Mouse (Mus musculus) c-Kit-positive CD71-positive TER-119-positive erythroid progenitor cells, embryonic 14.5 days (primary cell): ENCODE measurements around the gene Mettl15.
"Not testable (repeated sequence)": the region's sequence is repeated elsewhere in the genome, so short reads cannot be mapped to it uniquely, and the experiment has no call there.

Experiments used
- DNase-seq: peaks from one replicate; pipeline ENCODE4 v3.0.0-alpha.2; 2013; ENCODE audit warnings: low spot score

Gene Mettl15

DNA sequence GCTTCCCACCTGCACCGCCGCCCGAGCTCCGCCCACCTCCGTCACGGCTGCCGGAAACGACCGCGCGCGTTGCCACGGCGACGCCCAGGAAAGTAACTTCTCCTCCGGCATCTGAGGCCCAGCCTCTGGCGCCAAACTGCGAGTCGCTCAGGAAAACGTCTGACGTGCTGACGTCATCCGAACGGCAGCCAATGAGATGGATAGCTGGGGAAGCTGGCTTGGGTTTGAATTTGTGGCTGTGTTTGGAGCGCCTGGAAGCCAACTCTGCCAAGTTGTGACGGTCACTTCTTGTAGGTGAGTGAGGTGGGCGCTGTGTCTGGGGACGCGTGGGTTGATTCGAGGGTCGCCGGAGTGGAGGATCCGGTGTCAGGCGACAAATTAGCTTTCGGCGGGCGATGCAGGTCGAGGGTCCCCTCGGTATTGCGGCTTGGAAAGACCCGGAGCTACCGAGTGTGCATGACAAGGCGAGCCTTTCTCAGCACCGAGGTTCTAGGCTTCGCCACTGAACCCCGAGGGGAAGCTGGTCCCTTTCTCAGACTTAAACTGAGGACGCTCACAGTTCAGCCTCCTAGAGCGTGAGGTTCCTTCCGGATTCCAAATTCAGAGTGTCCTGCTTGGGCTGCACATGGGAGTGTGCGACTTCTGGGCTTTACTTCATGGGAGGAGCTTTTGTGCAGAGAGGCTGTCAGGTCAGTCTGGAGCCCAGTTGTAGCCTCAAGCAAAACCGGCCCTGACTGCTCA lies at the start of gene Mettl15, which contains the start of gene Kif18a:
Gene Mettl15 (minus strand): TSS at position 149 of the 741 bp plus-strand sequence.
Gene Kif18a (plus strand): TSS at position 139 of the 741 bp plus-strand sequence.
- peak; percentile 97 for DNase-seq

DNA sequence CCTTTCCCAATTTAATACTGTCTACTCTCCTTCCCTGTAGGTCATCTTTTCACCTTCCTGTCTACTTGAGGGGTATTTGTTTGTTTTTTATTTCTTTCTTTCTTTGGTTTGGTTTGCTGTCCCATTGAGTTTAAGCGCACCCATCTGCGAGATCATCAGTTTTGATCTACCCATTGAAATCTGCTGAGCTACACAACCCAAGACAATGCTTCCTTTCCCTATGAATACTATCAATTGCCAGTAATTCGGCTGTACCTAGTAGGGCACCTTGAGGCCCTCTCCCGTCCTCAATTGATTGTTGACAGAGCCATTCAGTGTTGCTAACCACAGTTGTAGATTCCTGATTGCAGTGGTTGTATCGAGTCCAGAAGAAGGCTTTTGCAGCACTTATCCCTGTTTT lies 30.8 kb upstream of the Mettl15 start:
- no peak for DNase-seq

- no peak for DNase-seq
Observed at GRCm38 (mm10) chr2:109303638-109304037, 23.1 kb upstream of the Mettl15 start.

- no peak for DNase-seq
Observed at GRCm38 (mm10) chr2:109302234-109302633, 21.7 kb upstream of the Mettl15 start.

GRCm38 (mm10) chr2:109298160-109298559 lies 17.6 kb upstream of the Mettl15 start:
- no peak for DNase-seq

DNA sequence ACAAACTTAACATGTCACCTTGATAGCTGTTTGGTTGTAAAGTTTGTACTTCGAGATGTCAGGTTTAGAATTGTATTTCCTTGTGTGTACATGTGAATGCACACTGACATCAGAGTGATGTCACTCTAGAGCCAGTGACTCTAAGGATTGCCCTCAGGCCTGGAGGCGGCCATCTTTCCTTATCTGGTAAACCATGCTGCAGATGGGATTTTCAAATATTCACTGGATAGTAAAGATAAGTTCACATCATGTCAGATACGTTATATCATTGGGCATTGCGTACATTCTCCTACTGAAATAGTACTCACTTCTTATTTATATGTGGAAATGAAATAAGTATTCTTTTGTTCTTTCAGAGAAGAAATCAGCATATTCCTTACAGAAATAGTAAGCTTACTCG lies 15.7 kb upstream of the Mettl15 start:
- DNase-seq, result peak; percentile 66

DNA sequence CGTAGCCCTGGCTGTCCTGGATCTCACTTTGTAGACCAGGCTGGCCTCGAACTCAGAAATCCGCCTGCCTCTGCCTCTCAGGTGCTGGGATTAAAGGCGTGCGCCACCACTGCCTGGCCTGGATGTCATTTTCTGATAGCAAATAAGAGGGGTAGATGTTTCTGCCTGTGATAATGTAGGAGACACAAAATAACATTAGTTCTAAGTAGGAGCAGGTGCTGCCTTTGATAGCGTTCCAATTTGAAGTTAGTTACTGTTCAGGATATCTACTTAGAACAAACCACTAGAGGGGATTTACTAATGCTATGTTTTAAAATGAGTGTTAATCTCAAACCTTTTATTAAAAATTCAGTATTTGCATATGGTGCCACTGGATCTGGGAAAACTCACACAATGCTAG lies 8.8 kb upstream of the Mettl15 start:
- DNase-seq, result no peak

- DNase-seq, result peak; percentile 72
Observed at GRCm38 (mm10) chr2:109284121-109284520, 3.6 kb upstream of the Mettl15 start.

- DNase-seq, result no peak
Observed at GRCm38 (mm10) chr2:109281341-109281690, 768 bp upstream of the Mettl15 start.

GRCm38 (mm10) chr2:109280272-109280599 lies 312 bp downstream of the Mettl15 start:
- DNase-seq, result no peak

DNA sequence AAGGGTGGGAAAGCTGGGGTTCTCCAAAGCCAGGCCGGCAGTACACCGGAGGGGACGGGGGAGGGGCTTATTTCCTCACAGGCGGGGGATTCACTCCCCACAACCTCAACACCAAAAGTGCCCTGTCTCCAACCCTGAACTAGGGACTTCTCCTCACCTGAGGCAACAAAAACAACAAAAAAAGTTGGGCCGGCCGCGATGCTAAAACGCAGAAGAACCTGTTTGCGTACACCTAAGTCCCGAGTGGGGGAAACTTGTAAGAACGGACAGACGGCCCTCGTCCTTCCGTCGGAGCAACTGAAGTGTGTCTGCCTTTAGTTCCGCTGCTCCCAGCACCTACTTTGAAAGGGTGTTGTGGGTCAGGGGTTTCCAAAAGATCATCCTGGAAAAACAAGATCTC lies 2.5 kb downstream of the Mettl15 start:
- DNase-seq, result peak; percentile 68

DNA sequence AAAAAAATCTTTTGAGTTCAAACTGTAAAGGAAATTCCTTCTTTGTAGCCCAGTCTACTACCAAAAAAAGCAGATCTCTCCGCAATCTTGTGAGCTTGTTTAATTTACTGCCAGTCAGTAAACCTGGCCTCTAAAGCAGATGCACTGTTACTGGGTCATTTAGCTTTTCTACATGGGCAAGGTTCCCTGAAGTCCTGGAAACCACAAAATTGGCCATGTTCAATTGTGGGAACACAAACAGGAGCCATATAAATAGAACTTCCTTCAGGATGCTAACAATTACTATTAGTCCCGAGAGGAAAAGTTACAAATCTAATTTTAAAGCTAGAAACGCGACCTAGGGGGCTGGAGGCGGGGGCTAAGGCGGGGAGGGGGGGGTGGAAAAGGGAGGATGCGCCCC lies 3.0 kb downstream of the Mettl15 start:
- DNase-seq, result no peak

- DNase-seq, result no peak
Observed at GRCm38 (mm10) chr2:109273098-109273497, 7.5 kb downstream of the Mettl15 start.

DNA sequence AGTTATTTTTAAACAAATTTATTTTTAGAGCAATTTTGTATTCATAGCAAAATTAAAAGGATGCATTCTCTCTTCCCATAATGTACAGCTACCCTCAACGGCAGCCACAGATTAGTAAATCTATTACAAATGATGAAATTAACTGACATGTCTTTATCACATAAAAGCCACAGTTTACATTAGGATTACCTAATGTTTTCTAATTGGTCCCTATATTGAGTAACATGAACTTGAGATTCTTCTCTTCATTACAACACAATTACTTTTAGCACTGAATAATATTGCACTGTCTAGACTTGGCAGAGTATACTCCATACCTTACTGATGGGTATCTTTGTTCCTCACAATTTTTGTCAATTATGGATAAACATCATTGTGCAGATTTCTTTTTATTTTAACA lies 17.8 kb downstream of the Mettl15 start:
- no peak for DNase-seq

DNA sequence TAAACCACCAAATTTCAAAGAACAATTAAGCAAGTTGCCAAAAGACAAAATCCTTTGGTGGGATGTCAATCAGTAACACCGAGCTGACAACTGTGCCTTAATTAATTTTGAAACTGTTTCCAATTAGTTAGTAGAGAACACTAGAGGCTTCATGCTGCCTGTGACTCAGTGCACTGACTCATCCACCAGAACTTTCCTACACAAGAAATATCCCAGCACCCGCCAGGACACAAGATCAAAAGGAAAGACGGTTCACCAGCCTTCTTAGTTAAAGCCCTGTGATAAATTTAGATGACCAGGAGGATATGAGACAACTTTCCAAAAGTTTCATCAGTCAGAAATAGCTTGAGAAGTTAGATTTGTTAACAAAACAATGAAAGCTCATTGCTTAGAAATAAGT lies 38.6 kb downstream of the Mettl15 start:
- no peak for DNase-seq

DNA sequence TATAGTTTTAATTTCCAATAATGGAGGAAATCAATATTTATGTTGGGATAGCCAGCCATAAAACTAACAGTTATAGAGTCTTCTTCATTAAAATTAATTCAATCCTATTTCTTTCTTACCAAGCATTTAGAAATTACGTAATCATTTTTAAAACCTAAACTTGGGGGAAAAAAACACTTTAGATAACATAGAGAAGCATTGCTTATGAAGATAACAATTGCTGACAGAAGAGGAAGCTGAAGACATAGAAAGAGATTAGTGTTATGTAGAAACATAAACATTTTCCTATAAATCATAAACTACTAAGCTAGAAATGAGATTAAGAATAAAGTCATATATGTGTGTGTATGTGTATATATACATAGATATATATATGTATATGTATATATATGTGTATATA lies 44.8 kb downstream of the Mettl15 start:
- DNase-seq, result no peak

- DNase-seq, result no peak
Observed at GRCm38 (mm10) chr2:109233876-109234275, 46.7 kb downstream of the Mettl15 start.

DNA sequence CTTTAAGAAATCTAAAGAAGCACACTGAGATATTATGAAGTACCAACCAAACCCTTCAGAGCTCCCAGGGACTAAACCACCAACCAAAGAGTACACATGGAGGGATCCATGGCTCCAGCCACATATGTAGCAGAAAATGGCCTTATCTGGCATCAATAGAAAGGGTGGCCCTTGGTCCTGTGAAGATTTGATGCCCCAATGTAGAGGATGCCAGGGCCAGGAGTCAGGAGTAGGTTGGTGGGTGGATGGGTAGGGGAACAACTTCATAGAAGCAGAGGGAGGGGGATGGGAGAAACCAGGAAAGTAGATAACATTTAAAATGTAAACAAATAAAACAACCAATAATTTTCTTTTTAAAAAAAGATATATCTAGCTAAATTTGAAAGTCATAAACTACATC lies 50.1 kb downstream of the Mettl15 start:
- no peak for DNase-seq

DNA sequence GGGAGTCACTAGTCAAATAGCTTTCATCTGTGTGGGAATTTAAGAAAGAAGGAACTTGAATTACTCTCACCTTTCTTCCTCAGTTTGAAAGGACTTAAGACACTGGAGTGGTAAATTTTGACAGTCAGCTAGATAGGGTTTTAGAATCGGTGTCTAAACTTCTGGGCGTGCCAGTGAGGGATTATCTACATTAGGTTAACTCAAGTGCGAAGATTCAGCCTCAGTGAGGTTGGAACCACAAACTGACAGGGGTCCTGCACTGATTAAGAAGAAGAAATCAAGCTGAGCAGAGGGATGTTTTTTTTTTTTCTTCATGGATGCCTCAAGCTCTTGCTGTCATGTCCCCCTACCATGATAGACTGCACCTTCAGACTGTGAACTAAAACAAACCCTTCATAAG lies 53.4 kb downstream of the Mettl15 start:
- no peak for DNase-seq

GRCm38 (mm10) chr2:109221470-109221869 lies 59.1 kb downstream of the Mettl15 start:
- no peak for DNase-seq

GRCm38 (mm10) chr2:109216678-109217077 lies 63.9 kb downstream of the Mettl15 start:
- not testable (repeated sequence) for DNase-seq

GRCm38 (mm10) chr2:109210641-109211040 lies 69.9 kb downstream of the Mettl15 start:
- DNase-seq, result not testable (repeated sequence)

DNA sequence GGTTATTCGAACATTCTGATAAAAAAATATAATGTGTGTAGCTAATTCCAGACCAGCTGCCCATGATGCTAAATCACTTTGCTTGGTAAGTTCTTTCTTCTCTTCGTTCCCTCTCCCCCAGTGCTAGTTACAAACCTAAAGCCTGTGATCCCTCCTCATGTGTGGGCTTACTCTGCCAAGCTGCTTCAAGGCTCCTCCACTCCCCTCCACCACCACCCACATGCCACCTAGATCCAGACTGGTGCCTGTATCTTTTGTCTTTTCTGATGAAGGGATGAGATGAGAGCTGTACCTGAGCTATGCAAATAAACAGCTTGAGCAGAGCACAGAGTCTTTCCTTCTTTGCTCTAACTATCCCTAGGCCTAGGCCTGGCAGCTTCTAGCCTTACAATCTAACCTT lies 72.5 kb downstream of the Mettl15 start:
- no peak for DNase-seq

GRCm38 (mm10) chr2:109182993-109183392 lies 97.6 kb downstream of the Mettl15 start:
- no peak for DNase-seq
